Mouse (Mus musculus): ENCODE data around the gene Inmt. TPM values are rescaled to one million over a fixed set of nuclear protein-coding genes. Genes with fewer than 3 reads are reported as not detected.

The Inmt gene
- not detected for total RNA-seq (2023)

GRCm38 (mm10) chr6:55174741-55175181, at the start of gene Inmt:
TSS of gene Inmt (minus strand) at chr6:55175043.

GRCm38 (mm10) chr6:55202913-55203910, 28.4 kb upstream of the Inmt start, which contains the start of gene Mindy4:
TSS of gene Mindy4 (plus strand) at chr6:55203383.

GRCm38 (mm10) chr6:55132794-55133193, 42.0 kb downstream of the Inmt start, which contains the start of gene Crhr2:
TSS of gene Crhr2 (minus strand) at chr6:55133016.

Other genes starting within 250 kb of the Inmt start
- gene Nod1, start 202.4 kb downstream of the Inmt start, total RNA-seq (2023) = 17.0 TPM
- gene Ggct, start 182.1 kb downstream of the Inmt start, total RNA-seq (2023) = 9.9 TPM
- 78.9 TPM for gene Gars, start 137.0 kb downstream of the Inmt start, total RNA-seq (2023)
- gene Crhr2, start 42.0 kb downstream of the Inmt start, total RNA-seq (2023) = not detected
- 0.18 TPM for gene Mindy4, start 28.3 kb upstream of the Inmt start, total RNA-seq (2023)
- 3.3 TPM for gene Aqp1, start 161.4 kb upstream of the Inmt start, total RNA-seq (2023)
- gene Ghrhr, start 201.3 kb upstream of the Inmt start, total RNA-seq (2023) = not detected